Mouse (Mus musculus) neural tube, embryonic 14.5 days (tissue): ENCODE results near the gene Ddx56. TPM values are rescaled to one million over a fixed set of nuclear protein-coding genes. Genes with fewer than 3 reads are reported as not detected.

ENCODE experiments used
- ATAC-seq: fragments of 200-750 bp; cut with Nextera tagmentation; 2 replicates; pipeline ENCODE4 v1.8.0; 2017; ENCODE audit warnings: low read depth, mild to moderate bottlenecking, moderate TSS enrichment, moderate library complexity
- H3K27ac ChIP-seq: fragments of 300-500 bp; sonication (generic); 2 replicates; pipeline ENCODE4 v1.5.1; 2014; ENCODE audit warnings: low read depth, mild to moderate bottlenecking, control low read depth, low read length, moderate library complexity, mixed read lengths
- H3K27me3 ChIP-seq: fragments of 300-500 bp; sonication (generic); 2 replicates; pipeline ENCODE4 v1.6.1; 2014; ENCODE audit warnings: low read length; ENCODE audit not compliant: control insufficient read depth, insufficient read depth
- H3K36me3 ChIP-seq: fragments of 300-500 bp; sonication (generic); 2 replicates; pipeline ENCODE4 v1.6.1; 2014; ENCODE audit warnings: low read length, mixed read lengths; ENCODE audit not compliant: control insufficient read depth, insufficient read depth
- H3K4me1 ChIP-seq: fragments of 300-500 bp; sonication (generic); 2 replicates; pipeline ENCODE4 v1.6.1; 2014; ENCODE audit warnings: low read length; ENCODE audit not compliant: control insufficient read depth, insufficient read depth
- H3K4me2 ChIP-seq: fragments of 300-500 bp; sonication (generic); 2 replicates; pipeline ENCODE4 v1.6.1; 2014; ENCODE audit warnings: mild to moderate bottlenecking, low read depth, low read length, control low read depth
- H3K4me3 ChIP-seq: fragments of 300-500 bp; sonication (generic); 2 replicates; pipeline ENCODE4 v1.5.1; 2014; ENCODE audit warnings: low read depth, low read length, control low read depth, mixed read lengths
- H3K9ac ChIP-seq: fragments of 300-500 bp; sonication (generic); replicated peaks from 2 replicates; pipeline ENCODE4 v1.6.1; 2014; ENCODE audit warnings: low read depth, mild to moderate bottlenecking, control low read depth, low read length, mixed read lengths
- H3K9me3 ChIP-seq: fragments of 300-500 bp; sonication (generic); 2 replicates; pipeline ENCODE4 v1.6.1; 2016; ENCODE audit warnings: low read length; ENCODE audit not compliant: control insufficient read depth
- WGBS: fragments of 180-500 bp; shearing (Covaris S2); extraction: QIAGEN DNeasy Blood & Tissue Kit; methylation state at CpG from one replicate; pipeline ENCODE4 v1.1.7; 2014; 5-methylcytosine and 5-hydroxymethylcytosine counted together
- polyA plus RNA-seq: library from polyadenylated mRNA; unstranded; fragments of >200 nt; fragmentation: Nextera tagmentation; extraction: Ambion mirVana; gene quantifications from 2 replicates; pipeline ENCODE4 v1.2.1, GENCODE M21; 2014

Gene Ddx56
- 75.2 and 78.3 TPM in 2 replicates for polyA plus RNA-seq

GRCm38 (mm10) chr11:6267320-6268254 lies at the start of gene Ddx56:
Ddx56 (minus strand) TSS chr11:6267772.
- H3K36me3 ChIP-seq: peaks cover 48% of the 10 kb centered on the region
- ATAC-seq: peak; percentile 96
- peaks cover 9% of the 10 kb centered on the region for H3K4me1 ChIP-seq
- H3K9ac ChIP-seq: peak within 1 kb of the TSS; percentile 65
- H3K9me3 ChIP-seq: no peaks in the 10 kb centered on the region
- H3K27me3 ChIP-seq: no peaks in the 10 kb centered on the region
- H3K4me2 ChIP-seq: peak within 1 kb of the TSS; percentile 90
- peak within 1 kb of the TSS; percentile 93 for H3K27ac ChIP-seq
- H3K4me3 ChIP-seq: peak within 1 kb of the TSS; percentile 73
- WGBS: 2% methylated on average over 50 of the region's 50 CpGs

- no peak overlapping the region for H3K4me3 ChIP-seq
- no peak overlapping the region for H3K9ac ChIP-seq
- ATAC-seq: no peak
- no peak overlapping the region for H3K27ac ChIP-seq
- no peak overlapping the region for H3K4me2 ChIP-seq
- H3K9me3 ChIP-seq: no peaks in the 10 kb centered on the region
- WGBS: 87% methylated on average over 11 of the region's 11 CpGs
- peaks cover 22% of the 10 kb centered on the region for H3K36me3 ChIP-seq
- no peaks in the 10 kb centered on the region for H3K27me3 ChIP-seq
- no peaks in the 10 kb centered on the region for H3K4me1 ChIP-seq
Measured at GRCm38 (mm10) chr11:6316821-6317220, 49.2 kb upstream of the Ddx56 start.

- H3K27me3 ChIP-seq: no peaks in the 10 kb centered on the region
- H3K4me1 ChIP-seq: no peaks in the 10 kb centered on the region
- 79% methylated on average over 7 of the region's 7 CpGs for WGBS
- peaks cover 19% of the 10 kb centered on the region for H3K36me3 ChIP-seq
- H3K9me3 ChIP-seq: no peaks in the 10 kb centered on the region
- no peak overlapping the region for H3K4me2 ChIP-seq
- H3K4me3 ChIP-seq: no peak overlapping the region
- no peak for ATAC-seq
- H3K9ac ChIP-seq: no peak overlapping the region
- no peak overlapping the region for H3K27ac ChIP-seq
Measured at GRCm38 (mm10) chr11:6313874-6314406, 46.4 kb upstream of the Ddx56 start.

- WGBS: 96% methylated on average over 4 of the region's 4 CpGs
- H3K4me1 ChIP-seq: no peaks in the 10 kb centered on the region
- H3K27ac ChIP-seq: no peak overlapping the region
- H3K27me3 ChIP-seq: no peaks in the 10 kb centered on the region
- H3K4me3 ChIP-seq: no peak overlapping the region
- H3K36me3 ChIP-seq: no peaks in the 10 kb centered on the region
- H3K9me3 ChIP-seq: no peaks in the 10 kb centered on the region
- no peak overlapping the region for H3K9ac ChIP-seq
- H3K4me2 ChIP-seq: no peak overlapping the region
- no peak for ATAC-seq
Measured at GRCm38 (mm10) chr11:6308181-6308580, 40.6 kb upstream of the Ddx56 start.

- Histone ChIP-seq H3K4me3 (no peak overlapping the region), H3K4me2 (no peak overlapping the region), H3K27ac (no peak overlapping the region), H3K36me3 (no peaks in the 10 kb centered on the region), H3K9ac (no peak overlapping the region), H3K4me1 (no peaks in the 10 kb centered on the region), H3K9me3 (no peaks in the 10 kb centered on the region), H3K27me3 (no peaks in the 10 kb centered on the region)
- ATAC-seq: no peak
- 100% methylated on average over 1 of the region's 1 CpGs for WGBS
Measured at GRCm38 (mm10) chr11:6305943-6306430, 38.4 kb upstream of the Ddx56 start.

- Histone ChIP-seq H3K9ac (no peak overlapping the region), H3K4me2 (no peak overlapping the region), H3K4me1 (no peaks in the 10 kb centered on the region), H3K4me3 (no peak overlapping the region), H3K27me3 (no peaks in the 10 kb centered on the region), H3K36me3 (peaks cover 16% of the 10 kb centered on the region), H3K9me3 (no peaks in the 10 kb centered on the region), H3K27ac (no peak overlapping the region)
- no peak for ATAC-seq
- WGBS: 89% methylated on average over 2 of the region's 2 CpGs
Measured at GRCm38 (mm10) chr11:6302793-6303192, 35.2 kb upstream of the Ddx56 start.

GRCm38 (mm10) chr11:6299435-6299834 lies 31.9 kb upstream of the Ddx56 start:
- 85% methylated on average over 2 of the region's 2 CpGs for WGBS
- Histone ChIP-seq H3K4me2 (no peak overlapping the region), H3K4me1 (no peaks in the 10 kb centered on the region), H3K9ac (no peak overlapping the region), H3K36me3 (peaks cover 24% of the 10 kb centered on the region), H3K9me3 (no peaks in the 10 kb centered on the region), H3K27me3 (no peaks in the 10 kb centered on the region), H3K27ac (no peak overlapping the region), H3K4me3 (no peak overlapping the region)
- no peak for ATAC-seq

- ATAC-seq: no peak
- peaks cover 6% of the 10 kb centered on the region for H3K4me1 ChIP-seq
Measured at GRCm38 (mm10) chr11:6296077-6296476, 28.5 kb upstream of the Ddx56 start.

GRCm38 (mm10) chr11:6294632-6295031 lies 27.1 kb upstream of the Ddx56 start:
- Histone ChIP-seq H3K4me1 (peaks cover 6% of the 10 kb centered on the region), H3K4me2 (no peak overlapping the region), H3K4me3 (no peak overlapping the region), H3K9me3 (no peaks in the 10 kb centered on the region), H3K36me3 (peaks cover 18% of the 10 kb centered on the region), H3K27ac (no peak overlapping the region), H3K9ac (no peak overlapping the region), H3K27me3 (no peaks in the 10 kb centered on the region)
- no peak for ATAC-seq
- WGBS: 93% methylated on average over 4 of the region's 4 CpGs

More at GRCm38 (mm10) chr11:6296077-6296476, 28.5 kb upstream of the Ddx56 start:
- peaks cover 24% of the 10 kb centered on the region for H3K36me3 ChIP-seq
- H3K4me2 ChIP-seq: no peak overlapping the region
- H3K27me3 ChIP-seq: no peaks in the 10 kb centered on the region
- no peaks in the 10 kb centered on the region for H3K9me3 ChIP-seq
- no peak overlapping the region for H3K9ac ChIP-seq
- no peak overlapping the region for H3K27ac ChIP-seq
- H3K4me3 ChIP-seq: no peak overlapping the region
